Comparison of ENCODE assay signal across 8 mouse cellular contexts in genomic region chr5:115279226-115280049, GRCm38 (mm10). TPM values are rescaled to one million over a fixed set of nuclear protein-coding genes. Genes with fewer than 3 reads are reported as not detected.
DNase-seq lines count a peak whose midpoint lies in the region; ATAC-seq and TF ChIP-seq lines count a peak whose summit lies in the region.

Gene Coq5, plus strand, starts transcription at chr5:115279666.

- H3K79me3 ChIP-seq in C2C12 (ENCODE audit: low read depth), result peaks cover 9% of the 10 kb centered on the region

- no peaks in the 10 kb centered on the region for H3K4me1 ChIP-seq in brown adipose tissue, adult 24 weeks (ENCODE audit: control insufficient read depth, insufficient read depth, insufficient read length, low read length)
- H3K4me1 ChIP-seq in heart, embryonic 13.5 days, result peaks cover 8% of the 10 kb centered on the region
- peaks cover 14% of the 10 kb centered on the region for H3K4me1 ChIP-seq in liver, embryonic 11.5 days (replicated peaks; ENCODE audit: control insufficient read depth, insufficient read depth, low read length)
- peaks cover 5% of the 10 kb centered on the region; the same call in 1 of the 2 replicates for H3K4me1 ChIP-seq in stomach, embryonic 14.5 days (ENCODE audit: control insufficient read depth, insufficient read depth, low read length)

- H3K27me3 ChIP-seq in C2C12 (ENCODE audit: control insufficient read depth, insufficient read depth, insufficient read length), result no peaks in the 10 kb centered on the region
- no peaks in the 10 kb centered on the region for H3K27me3 ChIP-seq in heart, embryonic 13.5 days (replicated peaks)
- no peaks in the 10 kb centered on the region for H3K27me3 ChIP-seq in liver, embryonic 11.5 days (replicated peaks; ENCODE audit: control insufficient read depth, insufficient read depth, low read length)
- no peaks in the 10 kb centered on the region for H3K27me3 ChIP-seq in stomach, embryonic 14.5 days (ENCODE audit: control insufficient read depth, insufficient read depth, low read length)

- H3K36me3 ChIP-seq in C2C12 (ENCODE audit: control insufficient read depth, insufficient read depth), result peaks cover 11% of the 10 kb centered on the region
- H3K36me3 ChIP-seq in heart, embryonic 13.5 days, result peaks cover 15% of the 10 kb centered on the region
- H3K36me3 ChIP-seq in liver, embryonic 11.5 days (ENCODE audit: control insufficient read depth, insufficient read depth, low read length), result peaks cover 9% of the 10 kb centered on the region
- peaks cover 6% of the 10 kb centered on the region; the same call in 1 of the 2 replicates for H3K36me3 ChIP-seq in stomach, embryonic 14.5 days (ENCODE audit: control insufficient read depth, insufficient read depth, low read length)

- 3% methylated on average over 45 of the region's 45 CpGs for WGBS in heart, embryonic 13.5 days
- WGBS in liver, embryonic 11.5 days, result 3% methylated on average over 45 of the region's 45 CpGs
- WGBS in stomach, embryonic 14.5 days, result 3% methylated on average over 44 of the region's 45 CpGs

- peak within 1 kb of the TSS; percentile 94 for H3K4me2 ChIP-seq in heart, embryonic 13.5 days
- peak within 1 kb of the TSS; percentile 93 for H3K4me2 ChIP-seq in liver, embryonic 11.5 days
- peak within 1 kb of the TSS; percentile 75 for H3K4me2 ChIP-seq in stomach, embryonic 14.5 days (replicated peaks; ENCODE audit: low read depth, low read length)

- peaks cover 32% of the 10 kb centered on the region for H3K79me2 ChIP-seq in C2C12 (ENCODE audit: control insufficient read depth, insufficient read depth)

- no peaks in the 10 kb centered on the region for H3K9me3 ChIP-seq in heart, embryonic 13.5 days
- H3K9me3 ChIP-seq in liver, embryonic 11.5 days (ENCODE audit: control insufficient read depth, low read length), result no peaks in the 10 kb centered on the region
- H3K9me3 ChIP-seq in stomach, embryonic 14.5 days (ENCODE audit: control insufficient read depth, low read depth, low read length), result no peaks in the 10 kb centered on the region

- no peak for TF ChIP-seq CTCF in C2C12 (IDR thresholded peaks at IDR 0.05; ENCODE audit: control insufficient read depth, insufficient read depth, insufficient read length)

- H3K27ac ChIP-seq in brown adipose tissue, adult 24 weeks (replicated peaks; ENCODE audit: low read depth, low read length), result peak within 1 kb of the TSS; percentile 90
- peak within 1 kb of the TSS; percentile 71 for H3K27ac ChIP-seq in heart, embryonic 13.5 days (replicated peaks)
- peak within 1 kb of the TSS; percentile 48 for H3K27ac ChIP-seq in liver, embryonic 11.5 days (ENCODE audit: low read depth, low read length)
- no peak within 1 kb of the TSS for H3K27ac ChIP-seq in stomach, embryonic 14.5 days (ENCODE audit: low read length)

- peak within 1 kb of the TSS; percentile 73 for H3ac ChIP-seq in C2C12 (ENCODE audit: control insufficient read depth, insufficient read length, low read depth)

- peak; percentile 42 for DNase-seq in fibroblast of lung, adult 2 months (ENCODE audit: low read depth)
- peak; percentile 92 for DNase-seq in kidney, postnatal 10 days
- peak; percentile 85 for DNase-seq in liver, embryonic 11.5 days (ENCODE audit: low spot score)
- peak; percentile 86 for DNase-seq in naive thymus-derived CD4-positive, alpha-beta T cell, adult 2 months (ENCODE audit: low read depth)

- ATAC-seq in heart, embryonic 13.5 days (ENCODE audit: extremely low read depth, insufficient number of reproducible peaks, low FRiP score, low TSS enrichment), result peak; percentile 69; the same call in 1 of the 2 replicates
- ATAC-seq in liver, embryonic 11.5 days (replicated peaks; ENCODE audit: low FRiP score), result peak; percentile 82
- peak; percentile 82 for ATAC-seq in stomach, embryonic 14.5 days (ENCODE audit: insufficient number of reproducible peaks, insufficient read depth, low FRiP score, low read depth)

- H3K4me3 ChIP-seq in C2C12 (ENCODE audit: insufficient read depth, poor library complexity, severe bottlenecking), result peak within 1 kb of the TSS; percentile 95
- H3K4me3 ChIP-seq in brown adipose tissue, adult 24 weeks (ENCODE audit: insufficient read depth, low read depth, low read length), result peak within 1 kb of the TSS; percentile 90
- H3K4me3 ChIP-seq in heart, embryonic 13.5 days, result peak within 1 kb of the TSS; percentile 99
- H3K4me3 ChIP-seq in liver, embryonic 11.5 days (ENCODE audit: low read depth, low read length), result peak within 1 kb of the TSS; percentile 99
- peak within 1 kb of the TSS; percentile 67 for H3K4me3 ChIP-seq in stomach, embryonic 14.5 days (ENCODE audit: low read depth, low read length)

- H3K9ac ChIP-seq in heart, embryonic 13.5 days, result peak within 1 kb of the TSS; percentile 95
- H3K9ac ChIP-seq in liver, embryonic 11.5 days (ENCODE audit: low read depth, low read length), result peak within 1 kb of the TSS; percentile 87
- H3K9ac ChIP-seq in stomach, embryonic 14.5 days (replicated peaks; ENCODE audit: low read depth, low read length), result peak within 1 kb of the TSS; percentile 47

TF ChIP-seq in C2C12, 6 proteins besides CTCF, POLR2A, EP300 and RAD21:
- TF ChIP-seq USF1 (IDR thresholded peaks at IDR 0.05; ENCODE audit: low read depth), result no peak
- TF ChIP-seq MYOD1 (IDR thresholded peaks at IDR 0.05; ENCODE audit: control insufficient read depth, insufficient read length, low read depth), result no peak
- TF ChIP-seq MAX (IDR thresholded peaks at IDR 0.05), result no peak
- TF ChIP-seq CEBPB (IDR thresholded peaks at IDR 0.05; ENCODE audit: low read depth), result peak; percentile 88
- TF ChIP-seq FOSL1 (IDR thresholded peaks at IDR 0.05; ENCODE audit: insufficient read depth, low read length, poor library complexity, severe bottlenecking), result no peak
- no peak for TF ChIP-seq MYOG (IDR thresholded peaks at IDR 0.05; ENCODE audit: control insufficient read depth, extremely low read depth, insufficient read length)

RNA-seq across cellular contexts. Expression of gene Coq5, which starts in this region (rescaled TPM):
- polyA plus RNA-seq in C2C12 (2012; fragmentation: generic; extraction: Trizol), result 27.6 TPM
- polyA plus RNA-seq in brown adipose tissue, adult 24 weeks (2012; ENCODE audit: insufficient read depth, insufficient read length, missing spikeins), result 95.7 and 103 TPM in 2 replicates
- polyA plus RNA-seq in heart, embryonic 13.5 days (2015; fragmentation: Nextera tagmentation; extraction: Ambion mirVana), result 67.1 and 70.2 TPM in 2 replicates
- 62.7 and 67.9 TPM in 2 replicates for polyA plus RNA-seq in liver, embryonic 11.5 days (2014; fragmentation: Nextera tagmentation; extraction: Ambion mirVana)
- 40.0 and 45.4 TPM in 2 replicates for polyA plus RNA-seq in stomach, embryonic 14.5 days (2014; fragmentation: Nextera tagmentation; extraction: Ambion mirVana)

Comparison
In these comparisons a context has a peak if more than half of its experiments do, and no peak if none do; other contexts are left out.
1. DNase-seq: peak in every context shown above with its lines; median percentile 92 in kidney, postnatal 10 days; 86 in naive thymus-derived CD4-positive, alpha-beta T cell, adult 2 months; 85 in liver, embryonic 11.5 days; 42 in fibroblast of lung, adult 2 months.